Mouse (Mus musculus): Measurements from ENCODE around the gene Hhipl2. TPM values are rescaled to one million over a fixed set of nuclear protein-coding genes. Genes with fewer than 3 reads are reported as not detected.
"Not testable (repeated sequence)": the region's sequence is repeated elsewhere in the genome, so short reads cannot be mapped to it uniquely, and the experiment has no call there.

Hhipl2 gene
- not detected in 2 replicates for total RNA-seq (2015; ENCODE audit: low replicate concordance)
- not detected in 2 replicates for total RNA-seq (2017; ENCODE audit: low replicate concordance)

- ATAC-seq (replicated peaks; ENCODE audit: low FRiP score, poor library complexity, severe bottlenecking) = no peak
These were observed at the start of gene Hhipl2 for GRCm38 (mm10) chr1:183417873-183418272. Gene Hhipl2, plus strand, starts transcription at chr1:183418215.

GRCm38 (mm10) chr1:183368601-183369400, 49.2 kb upstream of the Hhipl2 start:
- peak; percentile 9; the same call in 1 of the 2 replicates for ATAC-seq (replicated peaks; ENCODE audit: low FRiP score, poor library complexity, severe bottlenecking)

- peak; percentile 98 for ATAC-seq (replicated peaks; ENCODE audit: low FRiP score, poor library complexity, severe bottlenecking)
These were observed 48.5 kb upstream of the Hhipl2 start, which contains the start of gene Mia3 for GRCm38 (mm10) chr1:183369427-183370014. Gene Mia3, minus strand, starts transcription at chr1:183369553.

- ATAC-seq (replicated peaks; ENCODE audit: low FRiP score, poor library complexity, severe bottlenecking) = no peak
These were observed 43.3 kb upstream of the Hhipl2 start for GRCm38 (mm10) chr1:183374728-183375127.

GRCm38 (mm10) chr1:183377045-183377444, 41.0 kb upstream of the Hhipl2 start:
- ATAC-seq (replicated peaks; ENCODE audit: low FRiP score, poor library complexity, severe bottlenecking) = no peak

GRCm38 (mm10) chr1:183378321-183378941, 39.6 kb upstream of the Hhipl2 start:
- ATAC-seq (replicated peaks; ENCODE audit: low FRiP score, poor library complexity, severe bottlenecking) = no peak

GRCm38 (mm10) chr1:183379376-183379775, 38.6 kb upstream of the Hhipl2 start:
- ATAC-seq (replicated peaks; ENCODE audit: low FRiP score, poor library complexity, severe bottlenecking) = not testable (repeated sequence)

GRCm38 (mm10) chr1:183381816-183382215, 36.2 kb upstream of the Hhipl2 start:
- ATAC-seq (replicated peaks; ENCODE audit: low FRiP score, poor library complexity, severe bottlenecking) = no peak

- ATAC-seq (replicated peaks; ENCODE audit: low FRiP score, poor library complexity, severe bottlenecking) = no peak
These were observed 35.4 kb upstream of the Hhipl2 start for GRCm38 (mm10) chr1:183382621-183383020.

- ATAC-seq (replicated peaks; ENCODE audit: low FRiP score, poor library complexity, severe bottlenecking) = not testable (repeated sequence)
These were observed 30.6 kb upstream of the Hhipl2 start for GRCm38 (mm10) chr1:183387421-183387820.

- peak; percentile 99 for ATAC-seq (replicated peaks; ENCODE audit: low FRiP score, poor library complexity, severe bottlenecking)
These were observed 29.3 kb upstream of the Hhipl2 start, which contains the start of gene Taf1a for GRCm38 (mm10) chr1:183388426-183389406. Gene Taf1a, plus strand, starts transcription at chr1:183388981.

- ATAC-seq (replicated peaks; ENCODE audit: low FRiP score, poor library complexity, severe bottlenecking) = no peak
These were observed 14.6 kb upstream of the Hhipl2 start for GRCm38 (mm10) chr1:183403396-183403795.

- no peak for ATAC-seq (replicated peaks; ENCODE audit: low FRiP score, poor library complexity, severe bottlenecking)
These were observed 3.8 kb upstream of the Hhipl2 start for GRCm38 (mm10) chr1:183414081-183414727.

- no peak for ATAC-seq (replicated peaks; ENCODE audit: low FRiP score, poor library complexity, severe bottlenecking)
These were observed 1.7 kb downstream of the Hhipl2 start for GRCm38 (mm10) chr1:183419741-183420140.

- ATAC-seq (replicated peaks; ENCODE audit: low FRiP score, poor library complexity, severe bottlenecking) = no peak
These were observed 2.3 kb downstream of the Hhipl2 start for GRCm38 (mm10) chr1:183420296-183420695.

- ATAC-seq (replicated peaks; ENCODE audit: low FRiP score, poor library complexity, severe bottlenecking) = no peak
These were observed 6.1 kb downstream of the Hhipl2 start for GRCm38 (mm10) chr1:183424100-183424499.

GRCm38 (mm10) chr1:183434918-183435317, 16.9 kb downstream of the Hhipl2 start:
- ATAC-seq (replicated peaks; ENCODE audit: low FRiP score, poor library complexity, severe bottlenecking) = no peak

- no peak for ATAC-seq (replicated peaks; ENCODE audit: low FRiP score, poor library complexity, severe bottlenecking)
These were observed 21.0 kb downstream of the Hhipl2 start for GRCm38 (mm10) chr1:183439036-183439435.

Data from erythroblast, adult 5-6 weeks (primary cell).